Mouse (Mus musculus) mature B cell (primary cell): ENCODE results near the gene Col18a1.

ENCODE experiments used
- in situ Hi-C: fragments of 300-500 bp; cut with MboI; formaldehyde crosslinking; loops from 2 replicates; pipeline ENCODE4 v1.14.3; 2019

Col18a1 gene

GRCm38 (mm10) chr10:77165963-77166717 is at the start of gene Col18a1:
Gene Col18a1, minus strand, starts transcription at chr10:77166548.
- in situ Hi-C loops = no loop called here

- in situ Hi-C loops = no loop called here
Observed at GRCm38 (mm10) chr10:77215641-77216040, 49.3 kb upstream of the Col18a1 start.

DNA sequence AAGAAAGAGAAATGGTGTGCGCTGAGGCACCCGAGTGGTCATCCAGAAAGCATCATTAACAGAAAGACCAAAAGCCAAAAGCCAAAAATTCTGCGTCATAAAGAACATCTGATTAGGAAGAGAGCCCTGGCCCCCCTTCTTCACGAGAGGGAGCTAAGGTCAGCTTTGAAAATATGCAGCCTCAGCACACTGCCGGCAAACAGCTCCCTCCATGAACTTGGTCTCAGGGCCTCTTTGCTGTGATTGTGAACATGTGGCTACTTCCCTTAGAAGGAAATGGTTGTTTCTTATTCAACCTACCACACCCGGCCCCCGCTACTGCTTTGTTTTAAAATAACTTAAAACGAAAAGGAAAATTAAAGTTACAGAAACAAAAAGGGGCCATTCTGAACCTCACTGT is 48.2 kb upstream of the Col18a1 start:
- in situ Hi-C loops = no loop called here

DNA sequence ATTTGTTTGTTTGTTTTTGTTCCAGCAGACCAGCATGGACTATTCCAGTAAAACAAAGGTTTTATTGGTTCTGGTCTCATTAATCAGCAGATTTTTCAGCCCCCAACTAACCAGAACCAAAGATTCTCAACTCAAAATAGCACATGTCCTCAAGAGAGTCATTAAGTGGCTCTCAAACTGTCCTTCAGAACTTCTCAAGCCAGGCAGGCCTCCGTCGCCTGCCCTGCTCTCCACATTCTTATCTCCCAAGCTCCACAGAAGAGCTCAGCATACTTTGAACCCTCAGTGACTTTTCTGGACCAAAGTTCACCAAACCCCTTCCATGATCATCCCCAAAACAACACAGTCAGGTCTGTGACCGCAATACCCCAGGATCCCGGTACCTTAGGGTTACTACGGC is 47.1 kb upstream of the Col18a1 start:
- in situ Hi-C loops = no loop called here

DNA sequence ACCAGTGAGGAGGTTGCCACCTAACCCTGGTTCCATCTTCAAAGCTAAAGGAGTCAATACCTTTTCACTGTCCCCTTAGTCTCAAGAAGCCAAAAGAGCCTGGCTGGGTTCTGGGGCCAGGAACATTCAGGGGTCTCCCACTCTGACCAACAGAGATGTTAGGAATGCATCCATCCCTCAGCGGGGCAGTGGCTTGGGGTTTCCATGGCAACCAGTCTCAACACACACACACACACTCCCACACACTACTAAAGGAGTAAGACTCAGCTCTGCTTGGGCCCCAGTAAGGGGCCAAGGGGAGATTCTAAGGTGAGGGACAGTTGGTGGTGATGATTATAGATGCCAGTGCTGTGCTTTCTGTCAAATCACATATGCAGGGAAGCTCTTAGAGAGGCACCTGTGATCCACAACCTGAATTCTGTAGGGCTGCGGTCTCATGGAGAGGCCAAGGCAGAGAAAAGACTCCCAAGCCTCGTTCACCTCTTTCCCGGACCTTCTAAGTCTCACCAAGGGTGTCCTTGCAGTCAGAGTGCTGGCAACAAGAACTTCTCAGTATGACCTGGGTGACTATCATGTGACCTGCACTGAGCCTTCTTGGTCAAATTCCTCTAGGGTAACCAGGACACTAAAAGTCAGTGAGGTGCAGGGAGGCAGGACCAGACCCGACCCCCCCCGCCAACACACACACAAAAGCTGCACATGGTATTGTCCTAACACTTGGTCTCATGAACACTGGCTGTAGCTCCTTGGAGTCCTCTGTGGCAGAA is 46.2 kb upstream of the Col18a1 start:
- in situ Hi-C loops = no loop called here

DNA sequence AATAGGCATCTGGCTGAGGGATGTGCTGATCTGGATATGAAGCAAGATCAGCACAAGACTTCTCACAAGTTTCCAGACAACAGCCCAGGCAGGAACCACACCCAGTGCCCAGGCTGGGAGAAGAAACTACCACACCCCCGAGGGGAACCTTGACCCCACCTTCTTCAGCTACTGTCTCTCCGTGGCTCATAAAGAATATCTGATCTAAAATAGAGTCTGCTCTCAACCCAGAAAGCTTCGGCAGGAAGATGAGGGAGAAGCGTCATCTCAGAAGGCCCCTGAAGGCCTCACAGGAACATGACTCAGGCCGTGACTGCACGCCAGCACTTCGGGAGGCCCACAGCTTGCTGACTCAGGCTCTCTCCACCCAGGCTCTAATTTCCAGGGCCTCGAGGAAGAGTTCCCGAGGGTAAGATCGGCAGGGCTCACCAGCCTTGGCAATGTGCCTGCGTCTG is 44.8 kb upstream of the Col18a1 start:
- in situ Hi-C loops = no loop called here

DNA sequence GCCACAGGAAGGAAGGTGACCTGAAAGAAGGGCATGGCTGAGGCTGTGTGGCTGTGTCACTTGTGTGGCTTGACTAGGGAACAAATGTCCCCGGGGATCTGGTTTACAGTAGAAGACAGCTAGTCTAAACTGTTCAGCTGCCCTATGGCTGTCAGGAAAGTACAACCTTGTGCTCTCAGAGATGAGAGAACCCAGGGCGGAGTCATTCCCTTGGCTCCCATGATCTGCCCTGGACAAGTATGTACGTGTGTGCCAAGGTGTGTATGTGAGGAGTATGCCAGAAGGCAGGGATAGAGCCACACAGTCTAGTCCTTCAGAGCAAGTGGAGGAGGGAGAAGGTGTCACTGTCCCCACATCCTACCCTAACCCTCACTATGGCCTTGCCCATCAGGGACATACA is 44.3 kb upstream of the Col18a1 start:
- in situ Hi-C loops = no loop called here

DNA sequence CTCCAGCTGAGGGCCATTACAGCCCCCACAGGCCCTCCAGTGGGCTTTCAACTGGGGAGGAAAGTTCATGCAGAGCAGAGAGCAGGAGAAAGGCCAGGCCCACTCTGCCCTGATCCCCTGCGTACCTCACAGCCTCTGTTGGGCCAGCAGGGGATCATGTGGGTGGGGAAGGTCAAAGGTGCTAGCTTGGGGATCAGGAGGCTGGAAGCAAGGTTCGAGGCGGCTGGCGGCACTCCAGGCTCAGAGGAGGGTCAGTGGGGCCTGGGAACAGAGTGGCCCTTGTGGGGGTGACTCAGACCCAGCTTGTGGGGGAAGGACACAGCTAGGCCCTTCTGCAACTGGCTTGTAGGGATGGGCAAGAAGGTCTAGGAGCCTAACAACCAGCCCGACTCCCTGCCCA is 42.9 kb upstream of the Col18a1 start:
- in situ Hi-C loops = no loop called here

- in situ Hi-C loops = no loop called here
Observed at GRCm38 (mm10) chr10:77206565-77207079, 40.3 kb upstream of the Col18a1 start.

- in situ Hi-C loops = no loop called here
Observed at GRCm38 (mm10) chr10:77206134-77206533, 39.8 kb upstream of the Col18a1 start.

- in situ Hi-C loops = no loop called here
Observed at GRCm38 (mm10) chr10:77203960-77204359, 37.6 kb upstream of the Col18a1 start.

DNA sequence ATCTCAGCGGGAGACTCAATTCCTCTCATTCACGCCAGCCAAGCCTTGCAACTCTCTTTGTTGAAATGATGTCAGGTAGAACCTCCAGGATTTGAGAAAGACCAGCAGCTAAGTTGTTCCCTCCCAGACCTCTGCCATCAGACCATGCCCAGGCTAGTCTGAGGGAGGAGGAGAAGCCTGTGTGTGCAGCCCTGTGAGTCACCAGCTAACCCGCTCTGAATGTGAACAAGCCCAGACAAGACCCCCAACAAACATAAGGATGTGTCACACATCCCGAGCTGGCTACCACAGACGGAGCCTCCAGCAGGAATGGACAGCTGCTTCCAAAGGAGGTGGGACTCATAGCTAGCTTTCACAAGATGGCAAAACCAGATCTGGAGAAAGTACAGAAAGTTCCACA is 35.6 kb upstream of the Col18a1 start:
- in situ Hi-C loops = no loop called here

- in situ Hi-C loops = no loop called here
Observed at GRCm38 (mm10) chr10:77200295-77200694, 33.9 kb upstream of the Col18a1 start.

- in situ Hi-C loops = no loop called here
Observed at GRCm38 (mm10) chr10:77199229-77199628, 32.9 kb upstream of the Col18a1 start.

GRCm38 (mm10) chr10:77197469-77198209 is 31.3 kb upstream of the Col18a1 start:
- in situ Hi-C loops = no loop called here

DNA sequence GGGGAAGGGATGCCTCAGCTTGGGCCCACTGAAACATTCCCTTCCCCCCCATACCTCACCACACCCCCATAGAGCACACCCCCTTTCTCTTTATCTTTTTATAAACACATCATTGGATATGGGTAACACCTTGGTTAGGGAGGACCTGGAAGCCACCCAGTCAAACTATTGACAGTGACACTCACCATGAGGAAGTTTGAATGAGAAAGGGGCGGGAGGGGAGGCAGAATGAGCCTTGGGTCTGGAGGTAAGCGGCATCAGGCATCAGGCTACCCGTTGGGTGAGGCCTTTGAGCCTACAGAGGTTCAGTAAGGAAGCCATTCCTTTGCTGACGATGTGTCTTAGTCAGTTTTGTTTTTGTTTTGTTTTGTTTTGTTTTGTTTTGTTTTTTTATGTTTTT is 30.3 kb upstream of the Col18a1 start:
- in situ Hi-C loops = no loop called here

DNA sequence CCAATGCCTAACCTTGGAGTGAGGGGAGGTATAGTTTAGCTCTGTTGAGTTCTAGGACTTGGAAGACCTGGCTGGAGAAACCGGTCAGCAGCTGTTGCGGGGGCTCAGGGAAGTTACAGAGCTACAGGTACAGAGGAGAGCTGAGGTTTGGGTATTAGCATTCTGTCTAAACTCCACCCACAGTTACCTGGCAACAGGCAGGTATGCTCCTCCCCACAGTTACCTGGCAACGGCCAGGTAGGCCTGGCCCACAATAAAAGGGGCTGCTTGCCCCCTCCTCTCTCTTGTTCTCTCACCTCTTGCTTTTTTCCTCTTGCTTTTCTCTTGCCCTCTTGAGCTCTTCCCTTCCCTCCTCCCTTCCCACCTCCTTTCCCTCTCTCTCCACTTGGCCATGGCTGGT is 29.8 kb upstream of the Col18a1 start:
- in situ Hi-C loops = no loop called here

DNA sequence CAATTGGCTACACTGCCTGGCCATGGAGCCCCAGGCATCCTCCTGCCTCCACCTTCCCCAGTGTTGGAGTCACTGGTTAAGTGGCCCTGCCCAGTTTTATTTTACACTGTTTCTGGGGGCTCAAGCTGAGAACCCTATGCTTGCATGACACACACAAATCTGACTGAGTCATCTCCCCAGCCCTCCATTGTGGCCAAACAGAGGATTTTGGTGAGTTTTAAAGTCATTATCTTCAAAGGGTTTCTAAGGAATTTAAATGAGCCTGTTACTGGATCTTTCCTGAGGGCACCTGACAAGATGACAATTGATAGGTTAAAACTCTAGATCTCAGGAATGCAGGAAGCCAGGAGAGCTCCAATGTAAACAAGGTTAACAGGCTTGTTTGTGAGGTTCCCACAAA is 27.1 kb upstream of the Col18a1 start:
- in situ Hi-C loops = no loop called here

- in situ Hi-C loops = no loop called here
Observed at GRCm38 (mm10) chr10:77192745-77193144, 26.4 kb upstream of the Col18a1 start.

GRCm38 (mm10) chr10:77190967-77191915 is 24.9 kb upstream of the Col18a1 start:
- in situ Hi-C loops = no loop called here

- in situ Hi-C loops = no loop called here
Observed at GRCm38 (mm10) chr10:77187427-77187826, 21.1 kb upstream of the Col18a1 start.
